Mouse (Mus musculus): Measurements from ENCODE around the gene Gstt2.
A peak's percentile ranks its signal among the peaks of the same experiment; 100 is the strongest.

Gene Gstt2

DNA sequence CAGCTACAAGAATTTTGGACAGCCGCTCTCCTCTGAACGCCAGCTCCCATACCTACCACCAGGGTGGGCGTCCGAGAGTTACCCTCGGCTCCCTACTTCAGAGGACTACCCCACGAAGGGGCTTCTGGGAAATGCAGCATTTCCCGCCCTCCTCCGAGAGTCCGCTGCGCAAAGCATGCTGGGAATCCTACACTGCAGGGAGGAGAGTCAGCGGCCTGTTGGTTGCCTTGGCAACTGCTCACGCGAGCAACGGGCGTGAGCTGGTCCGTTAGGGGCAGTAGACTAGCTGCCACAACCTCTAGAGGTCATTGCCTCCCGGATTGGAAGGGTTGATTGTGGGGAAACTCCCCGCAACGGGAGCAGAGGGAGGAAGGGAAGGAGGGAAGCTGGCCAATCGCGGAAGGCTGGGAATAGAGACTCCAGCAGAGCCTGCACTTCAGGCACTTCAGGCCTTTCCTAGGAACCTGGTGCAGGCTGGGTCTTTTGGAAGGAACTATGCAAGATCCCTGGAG, at the start of gene Gstt2:
TSS of gene Gstt2 (minus strand) at position 177 of the 512 bp plus-strand sequence.
- peak; percentile 96 for DNase-seq (ENCODE audit: low read depth)

DNA sequence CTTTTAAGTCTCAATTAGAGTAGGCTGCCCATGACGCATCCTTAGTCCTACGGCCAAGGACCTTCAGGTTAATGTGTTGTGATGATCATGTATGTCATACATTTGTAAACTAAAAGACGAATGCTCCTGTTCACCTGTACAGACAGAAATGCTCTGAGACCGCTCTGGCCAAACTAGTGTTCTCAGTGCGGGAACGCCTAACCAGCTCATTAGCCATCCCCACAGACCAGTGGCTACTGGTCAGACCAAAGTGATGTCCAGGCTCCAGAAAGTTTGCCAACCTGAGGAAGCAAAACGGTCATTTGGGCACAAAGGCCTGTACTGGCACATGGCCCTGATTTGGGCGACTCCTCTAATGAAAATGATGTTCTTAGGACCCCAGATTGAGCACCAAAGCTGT, 47.5 kb upstream of the Gstt2 start:
- no peak for DNase-seq (ENCODE audit: low read depth)

- peak; percentile 86 for DNase-seq (ENCODE audit: low read depth)
These were observed 46.0 kb upstream of the Gstt2 start for GRCm38 (mm10) chr10:75883232-75883552.

GRCm38 (mm10) chr10:75882433-75883231, 45.4 kb upstream of the Gstt2 start:
- DNase-seq (ENCODE audit: low read depth), result no peak

GRCm38 (mm10) chr10:75881578-75882432, 44.6 kb upstream of the Gstt2 start:
- peak; percentile 40 for DNase-seq (ENCODE audit: low read depth)

- peak; percentile 97 for DNase-seq (ENCODE audit: low read depth)
These were observed 43.8 kb upstream of the Gstt2 start for GRCm38 (mm10) chr10:75880771-75881577.

- no peak for DNase-seq (ENCODE audit: low read depth)
These were observed 43.1 kb upstream of the Gstt2 start for GRCm38 (mm10) chr10:75880351-75880750.

DNA sequence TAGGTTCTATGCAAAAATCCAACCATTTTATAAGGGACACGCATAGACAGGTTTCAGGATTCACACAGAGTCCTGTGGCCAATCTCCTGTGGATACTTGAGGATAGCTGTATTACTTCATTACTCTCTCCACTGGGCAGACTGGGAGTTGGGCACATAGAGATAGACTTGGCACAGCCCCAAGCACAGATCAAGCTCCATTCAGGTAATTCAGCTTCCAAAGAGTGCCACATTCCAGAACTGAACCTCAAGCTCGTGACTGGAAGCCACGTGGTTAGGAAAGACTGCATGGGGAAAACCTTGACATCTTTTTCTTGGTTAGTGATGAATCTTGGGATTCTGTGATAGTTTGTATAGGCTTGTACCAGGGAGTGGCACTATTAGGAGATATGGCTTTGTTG, 41.6 kb upstream of the Gstt2 start:
- DNase-seq (ENCODE audit: low read depth), result no peak

DNA sequence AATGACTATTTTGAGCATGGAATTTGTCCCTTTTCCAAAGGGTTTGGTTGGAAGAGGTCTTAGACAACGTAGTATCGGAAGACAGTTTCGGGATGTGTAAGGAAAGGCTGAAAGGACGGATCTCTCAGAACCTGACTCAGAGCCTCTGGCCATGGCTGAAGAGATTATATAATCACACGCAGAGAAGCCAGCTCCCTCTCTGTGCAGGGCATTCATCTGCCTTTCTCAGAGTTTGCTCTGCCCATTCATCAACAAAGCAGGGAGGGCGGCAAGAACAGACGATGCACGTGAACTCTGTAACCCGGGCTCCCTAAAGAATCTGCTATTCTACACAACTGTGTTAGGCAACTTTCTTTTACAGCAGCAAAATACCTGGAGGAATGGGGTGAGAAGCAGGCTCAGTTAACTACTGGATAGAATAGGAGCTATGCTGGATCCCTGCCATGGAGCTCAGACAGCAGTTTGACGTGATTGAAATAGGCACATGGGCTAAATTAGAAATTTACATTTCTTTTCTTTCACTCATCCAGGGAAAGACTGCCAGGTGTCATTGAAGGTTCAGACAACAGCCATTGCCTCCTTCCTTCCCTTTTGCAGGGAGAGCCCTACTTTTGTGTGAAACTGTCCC, 36.4 kb upstream of the Gstt2 start:
- no peak for DNase-seq (ENCODE audit: low read depth)

GRCm38 (mm10) chr10:75872915-75873542, 35.8 kb upstream of the Gstt2 start:
- peak; percentile 80 for DNase-seq (ENCODE audit: low read depth)

DNA sequence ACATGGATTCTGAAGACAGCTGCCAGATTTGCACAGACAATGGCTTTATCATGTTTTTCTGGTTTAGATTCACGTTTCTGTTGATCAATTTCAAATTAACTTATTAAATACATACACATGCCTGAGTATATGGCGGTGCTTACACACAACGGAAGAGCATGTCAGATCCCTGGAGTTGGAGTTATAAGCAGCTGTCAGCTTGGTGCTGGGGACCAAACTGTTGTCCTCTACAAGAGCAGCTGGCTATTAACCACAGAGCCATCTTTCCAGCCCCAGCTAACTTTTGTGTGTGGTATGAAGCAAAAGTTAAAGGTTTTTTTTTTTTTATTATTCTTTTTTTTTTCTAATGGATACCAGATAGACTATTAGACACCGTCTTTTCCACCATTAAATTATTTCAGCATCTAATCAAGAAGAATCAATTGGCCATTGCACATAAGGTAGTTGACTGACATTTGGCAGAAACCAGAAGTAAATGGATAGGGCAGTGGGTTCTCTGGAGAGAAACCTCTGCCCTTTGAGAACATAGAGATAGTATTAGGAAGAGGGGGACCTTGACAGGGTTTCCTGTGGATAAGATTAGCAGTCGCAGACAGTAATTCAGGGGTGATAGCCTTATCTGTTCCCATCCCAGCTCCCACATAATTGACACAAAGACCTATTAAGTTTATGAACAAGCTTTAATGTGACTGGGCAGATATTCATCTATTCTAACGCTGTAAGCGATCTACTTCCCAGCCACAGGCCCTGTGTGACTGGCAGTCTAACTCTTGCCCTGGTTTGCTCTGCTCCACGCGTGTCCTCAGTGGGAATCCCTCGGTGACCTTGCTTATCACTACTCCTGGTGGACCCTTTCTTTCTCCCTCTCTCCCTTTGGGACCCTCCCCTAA, 35.0 kb upstream of the Gstt2 start:
- no peak for DNase-seq (ENCODE audit: low read depth)

- DNase-seq (ENCODE audit: low read depth), result no peak
These were observed 24.4 kb upstream of the Gstt2 start for GRCm38 (mm10) chr10:75861587-75861986.

DNA sequence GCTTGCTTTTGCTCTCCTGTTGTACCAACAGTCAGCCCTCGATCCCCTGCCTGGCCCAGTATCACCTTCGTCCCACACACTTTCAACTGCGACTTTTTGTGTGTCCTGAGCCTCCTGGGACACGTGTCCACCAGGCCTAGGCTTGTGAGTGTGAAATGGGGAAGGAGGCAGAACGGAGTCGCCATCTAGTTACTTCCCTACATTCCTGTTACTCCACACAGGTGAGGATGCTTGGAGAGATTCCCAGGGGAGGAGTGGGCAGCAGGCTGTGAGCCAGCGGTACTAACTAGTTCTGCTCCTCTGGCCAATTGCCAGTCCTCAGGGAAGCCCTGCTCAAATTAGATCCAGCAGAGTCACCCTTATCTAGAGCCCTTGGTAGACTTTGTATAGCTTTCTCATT, 23.5 kb upstream of the Gstt2 start:
- DNase-seq (ENCODE audit: low read depth), result no peak

GRCm38 (mm10) chr10:75859786-75860470, 22.7 kb upstream of the Gstt2 start, which contains the start of gene Mif:
Gene Mif (minus strand): TSS chr10:75860240.
- DNase-seq (ENCODE audit: low read depth), result peak; percentile 90

GRCm38 (mm10) chr10:75859107-75859746, 22.0 kb upstream of the Gstt2 start:
- DNase-seq (ENCODE audit: low read depth), result peak; percentile 36

GRCm38 (mm10) chr10:75857598-75857997, 20.4 kb upstream of the Gstt2 start:
- DNase-seq (ENCODE audit: low read depth), result no peak

GRCm38 (mm10) chr10:75856976-75857375, 19.8 kb upstream of the Gstt2 start:
- no peak for DNase-seq (ENCODE audit: low read depth)

GRCm38 (mm10) chr10:75856155-75856907, 19.1 kb upstream of the Gstt2 start:
- no peak for DNase-seq (ENCODE audit: low read depth)

Measured in fibroblast of lung, adult 2 months (primary cell).